Mouse (Mus musculus) adrenal gland, adult 18-20 months (tissue): ENCODE measurements around the gene Gm45716. TPM values are rescaled to one million over a fixed set of nuclear protein-coding genes. Genes with fewer than 3 reads are reported as not detected.

ENCODE experiments used
- DNase-seq, 2 experiments: peaks; one replicate each; pipeline ENCODE4 v3.0.0; 2021 to 2022; ENCODE audit warnings: low spot score in 2 of 2
- total RNA-seq, 2 experiments: library from RNA; stranded (reverse); gene quantifications; 1 replicate in 1 of 2; 2 replicates in 1 of 2; pipeline ENCODE4 v1.2.3; 2021

The Gm45716 gene
- total RNA-seq, 2 experiments from 2014 or later = 1.6 to 13.0 TPM

DNA sequence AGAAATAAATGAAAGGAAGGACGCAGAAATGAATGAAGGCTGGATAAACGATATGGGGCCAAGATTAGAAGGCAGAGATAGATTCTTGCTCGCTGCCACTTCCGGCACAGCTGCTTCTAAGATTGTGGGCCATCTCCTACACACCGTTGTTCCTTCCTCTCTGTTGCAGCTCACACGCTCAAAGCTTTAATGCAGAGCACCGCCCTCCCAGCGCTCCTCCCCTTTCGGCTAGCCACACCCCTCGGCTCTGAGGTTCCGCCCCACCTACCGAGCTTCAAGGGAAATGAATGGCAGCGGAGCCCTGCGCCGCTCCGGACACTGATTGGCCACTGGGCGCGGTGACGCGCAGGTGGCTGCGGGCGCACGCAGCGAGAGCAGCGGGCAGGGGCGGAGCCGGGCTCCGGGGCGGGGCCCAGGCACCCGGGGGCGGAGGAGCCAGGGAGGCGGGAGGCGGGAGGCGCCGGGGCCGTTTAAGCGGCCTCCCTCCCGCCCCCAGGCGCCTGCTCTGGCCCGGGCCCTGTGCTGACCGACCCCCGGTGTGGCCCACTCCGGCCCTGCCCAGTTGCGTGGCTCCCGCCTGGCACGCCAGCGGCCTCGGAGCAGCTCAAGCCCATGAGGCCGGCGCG is 61.7 kb downstream of the Gm45716 start, which contains the start of gene Mmd:
Gene Mmd (plus strand): TSS at position 432 of the 626 bp plus-strand sequence.
- DNase-seq = peak; percentile 95 to 97

DNA sequence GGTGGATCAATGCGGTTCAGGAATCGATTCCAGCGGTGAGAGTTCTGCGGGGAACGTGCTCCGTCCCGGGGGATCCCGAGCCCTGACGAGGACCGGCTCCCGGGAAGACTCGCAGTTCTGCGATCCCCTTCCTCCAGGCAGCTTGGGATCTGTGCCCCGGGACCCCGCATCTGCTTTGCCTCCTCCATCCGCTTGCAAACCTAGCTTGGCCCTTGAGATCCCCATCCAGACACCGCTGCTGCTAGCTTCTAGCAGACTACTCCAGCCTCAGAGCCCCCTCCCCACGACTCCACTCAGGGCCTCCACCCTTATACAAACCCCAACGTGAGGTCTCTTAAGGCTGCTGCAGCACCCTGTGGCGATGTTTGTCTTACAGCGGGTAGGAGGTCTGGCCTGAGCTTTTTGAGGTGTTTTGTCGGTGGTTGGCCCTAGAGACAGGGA is 62.2 kb downstream of the Gm45716 start:
- DNase-seq = peak in 1 of 2 experiments; percentile 46

DNA sequence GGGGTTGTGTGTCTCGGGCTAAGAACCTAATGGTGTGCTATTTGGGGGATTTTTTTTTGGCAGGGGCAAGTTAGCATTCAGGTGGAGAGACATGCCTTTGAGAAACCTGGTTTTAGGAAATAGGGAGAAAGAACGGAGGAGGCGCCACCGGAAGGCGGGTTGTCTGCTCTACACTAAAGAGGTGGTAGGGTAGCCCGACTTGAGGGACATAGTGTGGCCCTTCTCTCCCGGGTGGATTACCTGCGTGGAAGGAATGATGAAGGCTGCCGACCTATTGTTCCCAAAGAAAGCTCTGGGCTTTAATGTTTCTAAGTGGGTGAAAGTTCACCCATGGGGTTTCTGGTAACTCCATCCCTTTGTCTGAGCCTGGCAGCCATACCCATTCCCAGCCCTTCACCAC is 62.7 kb downstream of the Gm45716 start:
- DNase-seq = no peak

DNA sequence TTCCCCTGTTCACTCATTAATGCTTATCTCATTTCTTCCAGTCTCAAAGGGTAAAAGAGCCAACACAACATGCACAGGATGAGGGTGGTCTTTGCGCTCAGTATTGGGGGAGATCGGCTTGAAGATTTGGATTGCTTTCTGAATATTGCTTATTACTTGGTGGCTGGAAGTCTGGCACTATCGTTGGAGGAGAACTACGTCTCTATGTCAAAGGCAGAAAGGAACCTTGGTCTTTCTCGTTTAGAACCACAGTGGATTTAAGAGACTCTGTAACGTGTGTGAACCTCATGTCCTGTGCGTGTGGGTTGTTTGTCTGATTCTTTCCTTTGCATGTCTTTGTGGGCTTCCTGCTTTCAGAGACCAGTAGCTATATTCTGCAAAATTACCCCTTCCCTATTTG is 63.2 kb downstream of the Gm45716 start:
- DNase-seq = no peak

DNA sequence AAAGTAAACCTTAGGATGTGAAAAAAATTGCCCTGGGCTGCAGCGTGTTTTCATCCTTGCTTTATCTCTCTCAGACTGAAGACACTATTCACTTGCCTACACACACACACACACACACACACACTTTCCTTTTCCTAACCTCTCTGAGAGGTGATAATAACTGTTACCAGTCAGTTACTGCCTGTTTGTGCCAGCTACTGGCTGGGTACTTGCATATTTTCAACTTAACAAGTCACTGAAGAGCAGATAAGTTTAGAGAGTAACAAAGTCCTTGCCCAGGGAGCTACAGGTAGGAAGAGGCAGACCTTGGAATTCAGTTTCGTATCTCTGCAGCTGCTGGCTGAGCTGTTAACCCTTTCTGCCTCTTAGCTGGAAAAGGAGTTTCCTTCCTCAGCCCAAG is 64.4 kb downstream of the Gm45716 start:
- no peak for DNase-seq

DNA sequence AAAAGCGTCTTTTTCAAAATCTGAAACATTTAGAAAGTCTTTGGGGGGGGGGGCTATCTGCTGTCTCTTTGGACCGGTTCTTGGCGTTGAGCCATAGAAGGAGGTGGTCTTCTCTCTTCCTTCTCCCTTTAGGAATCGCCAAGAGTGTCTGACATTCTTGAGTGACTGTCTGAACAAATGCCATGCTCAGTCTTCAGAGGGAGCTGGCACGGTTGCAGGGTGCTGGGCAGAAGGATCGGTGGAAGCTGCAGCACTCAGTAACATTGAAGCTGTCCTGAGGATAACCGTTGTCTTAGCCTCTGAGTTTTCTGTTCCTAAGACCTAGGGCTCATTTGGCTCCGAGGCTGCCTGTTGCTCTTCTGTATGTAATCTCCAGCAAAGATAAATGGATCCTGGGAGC is 64.9 kb downstream of the Gm45716 start:
- no peak for DNase-seq

DNA sequence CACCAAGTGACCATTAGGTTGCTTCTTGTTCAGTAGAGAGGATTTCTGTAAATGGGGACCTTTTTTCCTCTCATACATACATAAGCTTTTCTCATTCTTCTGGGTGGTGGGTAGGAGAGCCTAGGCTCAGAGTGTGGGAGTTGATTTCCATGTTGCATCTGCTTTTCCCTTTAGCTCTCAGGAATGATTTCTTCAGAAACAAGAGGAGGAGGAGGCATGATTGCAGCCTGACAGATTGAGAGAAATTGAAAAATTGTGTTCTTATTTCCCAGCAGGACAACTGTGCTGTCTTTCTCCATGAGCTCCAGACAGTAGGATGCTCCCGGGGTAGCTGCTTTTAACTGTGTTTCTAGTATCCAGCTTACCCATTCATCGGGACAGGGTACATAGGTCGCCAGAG is 67.1 kb downstream of the Gm45716 start:
- no peak for DNase-seq

DNA sequence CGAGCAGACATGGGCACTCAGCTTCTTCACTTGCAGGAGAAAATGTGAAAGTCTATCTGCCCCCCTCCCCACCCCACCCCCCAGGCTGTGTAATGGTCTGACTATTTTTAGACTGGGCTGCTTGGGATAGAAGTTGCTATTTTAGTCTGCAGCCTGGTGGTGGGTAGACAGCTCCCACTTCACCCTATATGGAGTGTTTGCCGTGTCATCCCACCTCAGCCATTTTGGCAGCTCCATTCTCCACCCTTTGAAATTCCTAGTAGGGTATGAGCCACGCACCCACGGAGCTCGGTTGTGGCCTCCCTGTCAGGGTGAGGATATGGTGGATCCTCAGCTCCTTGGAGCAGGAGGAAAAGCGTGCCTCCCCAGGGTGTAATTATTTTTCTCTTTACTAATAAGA is 68.2 kb downstream of the Gm45716 start:
- no peak for DNase-seq

DNA sequence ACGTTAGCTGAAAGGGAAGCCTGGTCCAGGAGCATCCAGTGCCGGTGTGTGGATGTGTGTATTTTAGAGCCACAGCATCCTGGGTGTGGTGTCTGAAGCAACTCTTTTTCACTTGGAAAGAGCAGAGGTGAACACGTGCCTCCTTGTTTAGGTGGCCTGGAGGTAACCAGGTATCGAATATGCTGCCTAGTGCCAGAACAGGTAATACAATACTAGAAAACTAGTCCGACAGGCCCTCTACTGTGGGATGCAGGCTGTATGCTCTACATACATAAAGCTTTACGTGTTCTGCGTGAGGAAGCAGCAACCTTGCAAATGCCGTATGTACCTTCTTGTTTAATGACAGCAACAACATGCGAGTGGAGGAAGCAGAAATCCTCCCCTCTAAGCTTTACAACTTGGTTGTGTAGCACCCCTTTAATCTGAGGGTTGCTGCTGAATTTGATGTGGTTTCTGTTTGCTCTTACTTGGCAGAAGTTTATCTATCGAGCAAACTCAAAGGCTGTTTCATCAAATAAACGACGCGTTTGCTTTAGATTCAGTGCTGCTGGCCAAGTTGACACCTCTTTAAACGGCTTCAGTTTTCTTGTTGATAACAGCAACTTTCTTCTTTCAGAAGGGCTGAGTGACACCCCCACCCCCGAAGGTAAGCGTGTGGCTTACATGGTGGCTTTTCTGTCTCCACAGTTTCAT is 69.5 kb downstream of the Gm45716 start:
- no peak for DNase-seq

DNA sequence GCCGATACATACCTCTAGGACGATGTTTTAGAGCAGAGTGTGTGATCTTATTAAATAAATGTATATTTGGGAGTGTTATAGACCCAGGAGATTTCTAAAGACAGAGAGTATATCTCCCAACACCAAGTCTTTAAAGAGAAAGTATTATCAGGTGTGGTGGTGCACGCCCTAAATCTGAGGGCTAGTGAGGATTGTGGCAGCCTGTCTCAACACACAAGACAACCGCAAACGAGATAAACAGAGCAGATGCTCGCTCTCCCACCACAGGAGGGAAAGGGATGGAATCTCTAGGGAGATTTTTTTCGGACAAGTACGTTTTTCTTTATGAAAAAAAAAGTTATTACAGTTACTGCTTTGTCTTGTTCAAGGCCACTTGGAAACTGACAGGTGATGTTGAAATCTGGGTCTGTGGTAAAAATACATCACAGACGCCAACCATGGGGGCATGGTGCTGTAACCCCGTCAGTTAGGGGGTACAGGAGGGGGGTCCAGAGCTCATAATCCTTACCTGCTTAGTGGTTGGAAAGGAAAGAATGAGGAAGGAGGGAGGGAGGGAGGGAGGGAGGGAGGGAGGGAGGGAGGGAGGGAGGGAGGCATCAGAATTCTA is 70.9 kb downstream of the Gm45716 start:
- no peak for DNase-seq

DNA sequence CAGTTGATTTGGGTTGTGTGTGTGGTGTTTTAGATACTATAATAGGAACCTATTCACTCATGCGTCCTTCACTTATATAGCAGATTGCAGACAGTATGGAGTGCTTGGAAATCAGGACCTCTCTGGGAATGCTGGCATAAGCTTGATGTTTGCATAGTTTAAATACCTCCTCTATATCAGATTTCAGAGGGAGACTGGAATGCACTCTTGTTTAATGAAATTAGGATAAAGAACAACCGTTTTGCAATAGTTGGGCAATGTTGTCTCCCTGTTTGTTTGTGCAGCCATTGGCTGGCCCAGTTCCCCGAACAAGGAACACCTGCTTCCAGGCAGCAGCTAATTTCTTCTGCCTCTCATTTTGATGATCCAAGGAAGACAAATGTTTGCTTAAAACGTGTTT is 71.6 kb downstream of the Gm45716 start:
- DNase-seq = no peak

DNA sequence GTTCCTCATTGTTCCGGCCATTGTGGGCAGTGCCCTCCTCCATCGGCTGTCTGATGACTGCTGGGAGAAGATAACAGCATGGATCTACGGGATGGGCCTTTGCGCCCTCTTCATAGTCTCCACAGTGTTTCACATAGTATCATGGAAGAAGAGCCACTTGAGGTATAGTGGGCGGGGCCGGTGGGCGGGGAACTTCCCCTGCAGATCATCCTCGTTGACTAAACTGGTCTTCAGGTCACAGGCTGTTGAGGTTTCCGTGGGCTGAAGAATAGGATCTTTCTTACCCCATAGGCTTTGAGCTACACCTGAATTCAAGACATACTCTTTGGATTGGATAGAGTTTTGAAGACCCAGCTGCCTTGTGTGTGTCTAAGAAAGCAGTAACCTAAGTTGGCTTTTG is 72.3 kb downstream of the Gm45716 start:
- DNase-seq = no peak

DNA sequence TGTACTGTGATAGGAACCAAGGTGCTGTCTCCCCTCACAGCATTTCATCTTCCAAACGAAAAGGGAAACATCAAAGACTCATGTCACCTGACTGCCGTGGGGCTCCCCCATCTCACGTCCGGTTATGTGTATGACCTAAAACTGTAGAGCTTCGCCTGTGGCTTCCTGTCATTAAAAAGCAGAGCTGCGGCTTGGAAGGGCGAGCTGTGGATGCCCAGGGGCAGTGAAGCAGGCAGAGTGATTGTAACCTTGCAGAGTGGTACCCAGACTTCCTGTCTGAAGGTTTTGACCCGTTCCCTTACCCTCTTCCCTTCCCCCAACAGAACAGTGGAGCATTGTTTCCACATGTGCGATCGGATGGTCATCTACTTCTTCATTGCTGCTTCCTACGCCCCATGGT is 76.7 kb downstream of the Gm45716 start:
- no peak for DNase-seq

DNA sequence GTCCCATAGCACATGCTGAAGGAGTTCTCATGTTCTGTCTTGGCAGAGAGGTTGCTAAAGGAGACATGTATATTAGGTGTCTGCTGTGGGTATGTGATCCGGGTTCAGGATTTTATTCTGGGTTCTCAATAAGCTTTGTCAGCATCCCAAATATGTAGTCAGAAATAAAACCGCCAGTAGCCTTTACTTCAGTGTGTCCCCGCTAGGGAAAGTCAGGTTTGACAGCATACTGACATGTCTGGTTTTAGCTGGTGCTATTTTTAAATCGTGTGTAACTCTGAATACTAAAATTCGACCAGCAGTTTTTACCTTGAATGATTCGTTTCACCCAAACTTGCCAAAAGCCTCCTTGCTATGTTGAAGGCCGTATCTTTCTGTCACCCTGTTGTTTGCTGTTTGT is 78.1 kb downstream of the Gm45716 start:
- DNase-seq = no peak

DNA sequence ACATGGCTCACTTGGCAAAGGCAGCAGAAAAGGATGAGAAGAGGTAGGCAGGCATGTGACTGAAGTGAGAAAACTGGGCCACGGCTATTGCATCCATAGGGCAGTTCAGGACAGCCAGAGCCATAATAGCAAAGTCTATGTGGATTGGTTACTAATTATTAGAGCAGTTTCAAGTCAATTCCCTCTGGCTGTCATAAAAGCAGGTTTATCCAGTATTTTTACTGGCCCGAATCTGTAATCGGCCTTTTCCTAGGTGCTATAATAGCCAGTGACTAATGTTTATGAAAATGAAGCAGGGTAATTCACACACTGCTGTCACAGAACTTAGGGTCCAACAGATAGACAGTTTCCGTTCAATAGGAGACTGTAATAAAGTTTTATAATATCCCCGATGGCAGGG is 81.5 kb downstream of the Gm45716 start:
- no peak for DNase-seq

DNA sequence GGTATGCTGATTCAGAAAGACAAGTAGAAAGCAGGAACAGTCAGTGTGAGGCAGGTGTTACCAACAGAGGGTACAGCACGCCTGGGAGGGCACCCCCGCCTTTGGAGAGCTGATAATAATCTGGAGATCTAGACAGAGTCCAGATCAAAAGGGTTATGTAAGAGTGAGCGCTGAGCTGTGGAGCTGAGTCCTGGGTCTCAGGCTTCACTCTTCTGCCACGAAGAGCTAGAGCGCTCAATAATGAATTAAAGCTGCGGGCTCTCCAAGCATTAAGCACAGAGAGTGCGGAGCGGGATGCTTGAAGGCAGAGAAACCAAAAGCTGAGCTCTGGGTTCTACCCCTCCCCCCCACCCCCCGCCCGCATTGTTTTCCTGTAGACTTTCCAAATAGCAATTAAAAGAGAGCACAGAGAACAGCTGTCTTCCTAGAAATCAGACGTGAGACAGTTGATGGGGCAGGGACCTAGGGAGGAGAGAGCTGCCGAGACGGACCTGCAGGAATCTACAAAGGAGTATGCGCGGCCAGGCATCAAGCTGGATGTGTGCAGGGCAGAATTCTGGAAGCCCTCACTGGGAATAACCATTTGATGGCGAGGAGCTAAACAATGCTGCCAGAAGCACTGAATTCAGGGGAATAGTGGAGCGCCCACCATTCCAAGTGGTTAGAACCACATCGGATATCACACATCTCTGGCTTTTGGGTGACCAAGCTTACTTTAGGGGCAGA is 82.1 kb downstream of the Gm45716 start:
- DNase-seq = no peak

DNA sequence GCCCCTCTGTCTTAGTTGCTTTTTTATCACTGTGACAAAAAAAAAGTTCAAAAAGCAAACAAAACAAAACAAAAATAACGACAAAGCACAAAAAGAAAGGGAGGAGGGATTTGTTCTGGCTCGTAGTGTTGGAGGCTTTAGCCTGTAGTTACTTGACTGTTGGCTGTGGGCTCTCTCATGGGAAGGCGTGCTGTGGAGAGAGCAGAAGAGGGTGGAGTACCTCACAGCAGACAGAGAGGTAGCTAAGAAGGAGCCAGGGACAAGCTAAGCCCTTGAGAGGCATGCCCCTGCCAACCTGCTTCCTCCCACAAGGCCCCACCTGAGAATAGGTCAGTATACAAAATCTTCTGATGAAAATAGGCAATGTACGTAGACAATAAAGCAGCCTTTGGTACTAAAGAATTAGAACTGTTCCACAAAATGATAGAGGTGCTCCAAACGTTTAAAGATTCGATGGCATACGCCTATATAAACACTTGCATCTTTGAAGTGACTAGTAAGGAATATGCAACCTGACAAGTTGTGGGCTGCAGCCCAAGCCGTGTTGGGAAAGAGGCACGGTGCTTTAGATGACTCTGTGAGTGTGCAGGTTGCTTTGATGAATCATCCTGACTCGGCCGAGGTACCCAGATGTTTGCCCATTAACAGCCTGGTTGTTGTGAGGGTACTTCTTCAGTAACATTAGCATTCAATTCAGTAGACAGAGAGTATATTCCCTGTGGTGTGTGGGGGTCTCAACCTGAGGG is 82.8 kb downstream of the Gm45716 start:
- DNase-seq = no peak

DNA sequence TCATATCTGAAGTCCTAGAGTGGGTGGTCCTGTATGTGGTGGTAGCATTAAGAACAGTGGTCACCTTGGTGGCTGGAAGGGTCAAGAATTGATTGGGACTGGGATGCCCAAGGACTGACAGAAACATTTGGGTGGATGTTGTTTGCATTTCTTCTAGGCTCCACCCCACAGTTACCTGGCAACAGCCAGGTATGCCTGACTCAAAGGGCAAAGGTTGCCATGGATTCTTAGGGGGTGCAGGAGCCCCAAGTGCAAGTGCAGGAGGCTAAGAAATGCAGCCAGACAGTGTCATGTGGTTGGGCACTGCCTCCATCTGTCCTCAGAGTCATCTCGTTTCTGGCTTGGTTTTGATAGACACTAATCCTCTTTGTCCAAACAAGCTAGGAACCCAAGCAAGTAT is 86.7 kb downstream of the Gm45716 start:
- DNase-seq = no peak

DNA sequence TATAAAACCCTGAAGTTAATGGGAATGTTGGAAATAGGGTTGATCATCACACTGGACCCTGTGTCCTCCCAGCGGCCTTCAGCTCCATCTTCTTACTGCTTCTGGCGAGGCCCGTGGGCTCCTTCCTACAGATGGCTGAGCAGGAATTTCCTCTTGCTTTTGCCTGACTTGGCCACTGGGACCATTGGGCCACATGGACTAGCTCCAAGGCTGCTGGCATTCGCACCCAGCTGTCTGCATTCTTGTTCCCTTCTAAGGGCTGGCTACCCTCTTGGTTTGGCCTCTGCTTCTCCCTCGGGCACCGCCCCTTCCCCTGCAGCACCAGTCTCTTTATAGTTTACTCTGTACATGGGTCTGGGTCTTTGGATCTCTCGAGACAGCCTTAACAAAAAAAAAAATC is 88.2 kb downstream of the Gm45716 start:
- DNase-seq = peak in 1 of 2 experiments; percentile 31

DNA sequence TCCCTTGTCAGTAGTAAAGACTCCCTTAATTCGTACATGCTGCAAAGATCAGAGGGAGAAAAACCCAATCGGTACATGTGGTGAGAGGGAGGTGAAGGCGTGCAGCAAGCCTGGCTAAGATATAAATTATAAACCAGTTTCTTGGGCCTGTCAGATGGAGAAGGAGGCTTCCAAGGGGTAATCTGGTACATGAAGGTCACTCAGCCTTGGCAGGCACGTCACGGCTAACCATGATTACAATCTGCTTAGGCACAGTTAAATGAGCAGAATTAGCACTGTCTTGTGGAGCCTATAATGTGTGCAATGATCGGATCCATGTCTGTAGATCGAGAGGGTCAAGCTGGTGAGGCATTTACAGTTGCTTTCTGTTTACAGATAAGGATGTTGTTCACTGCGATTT is 88.7 kb downstream of the Gm45716 start:
- no peak for DNase-seq

DNA sequence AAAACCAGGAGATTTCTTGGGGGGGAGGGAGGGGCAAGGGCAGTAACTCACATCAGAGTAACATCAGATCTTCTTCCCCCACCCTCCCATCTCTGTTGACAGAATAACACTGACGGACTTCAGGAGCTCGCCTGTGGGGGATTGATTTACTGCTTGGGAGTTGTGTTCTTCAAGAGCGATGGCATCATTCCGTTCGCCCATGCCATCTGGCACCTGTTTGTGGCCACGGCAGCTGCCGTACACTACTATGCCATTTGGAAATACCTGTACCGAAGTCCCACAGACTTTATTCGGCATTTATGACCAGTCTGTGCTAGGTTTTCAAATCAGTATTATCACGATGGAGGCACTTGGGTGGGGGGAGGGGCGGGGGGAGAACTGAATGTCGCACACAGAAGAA is 89.1 kb downstream of the Gm45716 start:
- no peak for DNase-seq
